Mouse (Mus musculus) urinary bladder, adult 18-20 months (tissue): ENCODE measurements around the gene Kat7.

Source experiments
- DNase-seq, 2 experiments: peaks; one replicate each; pipeline ENCODE4 v3.0.0; 2022; ENCODE audit warnings: low spot score in 2 of 2, mixed read lengths in 2 of 2

The Kat7 gene

DNA sequence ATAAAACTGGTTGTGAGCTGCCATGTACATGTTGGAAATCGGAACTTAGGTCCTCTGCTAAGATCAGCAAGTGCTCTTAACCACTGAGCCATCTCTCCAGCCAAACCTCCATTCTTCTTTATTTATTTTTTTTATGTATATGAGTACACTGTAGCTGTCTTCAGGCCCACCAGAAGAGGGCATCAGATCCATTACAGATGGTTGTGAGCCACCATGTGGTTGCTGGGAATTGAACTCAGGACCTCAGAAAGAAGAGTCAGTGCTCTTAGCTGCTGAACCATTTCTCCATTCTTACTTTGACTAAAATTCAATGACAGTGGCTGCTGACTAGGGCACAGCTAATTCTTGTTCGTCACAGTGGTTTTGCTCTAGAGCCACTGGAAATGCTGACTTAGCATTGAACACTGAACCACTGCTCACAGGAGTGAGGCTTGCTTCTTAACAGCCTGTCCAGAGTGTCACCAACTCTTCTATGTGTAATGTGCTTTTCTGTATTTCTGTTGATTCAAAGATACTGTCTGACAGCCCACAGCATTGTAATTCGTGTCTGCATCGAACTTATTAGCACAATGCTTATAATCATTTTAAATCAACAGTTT, 30.9 kb downstream of the Kat7 start:
- DNase-seq = no peak

GRCm38 (mm10) chr11:95276056-95276455, 34.0 kb downstream of the Kat7 start:
- no peak for DNase-seq

DNA sequence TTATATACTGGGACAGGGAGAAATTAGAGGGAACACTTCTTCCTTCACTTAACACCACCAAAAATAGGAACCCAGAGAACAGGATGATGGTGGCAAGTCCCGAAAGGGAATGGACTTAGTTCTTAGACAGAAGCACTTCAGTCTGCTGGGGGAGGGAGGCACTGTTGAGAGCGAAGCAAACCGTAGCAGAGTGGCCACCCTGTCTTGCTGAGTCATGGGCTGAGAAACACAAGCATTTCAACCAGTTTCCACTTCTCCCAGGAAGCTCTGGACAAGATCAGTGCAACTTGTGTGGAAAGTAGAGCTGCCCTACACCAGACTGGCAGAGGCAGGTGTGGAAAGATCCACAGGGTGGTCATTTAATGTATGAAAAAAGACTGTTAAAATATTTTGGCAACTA, 35.4 kb downstream of the Kat7 start:
- DNase-seq = no peak

GRCm38 (mm10) chr11:95273661-95274060, 36.4 kb downstream of the Kat7 start:
- peak in 1 of 2 experiments; percentile 29 for DNase-seq

DNA sequence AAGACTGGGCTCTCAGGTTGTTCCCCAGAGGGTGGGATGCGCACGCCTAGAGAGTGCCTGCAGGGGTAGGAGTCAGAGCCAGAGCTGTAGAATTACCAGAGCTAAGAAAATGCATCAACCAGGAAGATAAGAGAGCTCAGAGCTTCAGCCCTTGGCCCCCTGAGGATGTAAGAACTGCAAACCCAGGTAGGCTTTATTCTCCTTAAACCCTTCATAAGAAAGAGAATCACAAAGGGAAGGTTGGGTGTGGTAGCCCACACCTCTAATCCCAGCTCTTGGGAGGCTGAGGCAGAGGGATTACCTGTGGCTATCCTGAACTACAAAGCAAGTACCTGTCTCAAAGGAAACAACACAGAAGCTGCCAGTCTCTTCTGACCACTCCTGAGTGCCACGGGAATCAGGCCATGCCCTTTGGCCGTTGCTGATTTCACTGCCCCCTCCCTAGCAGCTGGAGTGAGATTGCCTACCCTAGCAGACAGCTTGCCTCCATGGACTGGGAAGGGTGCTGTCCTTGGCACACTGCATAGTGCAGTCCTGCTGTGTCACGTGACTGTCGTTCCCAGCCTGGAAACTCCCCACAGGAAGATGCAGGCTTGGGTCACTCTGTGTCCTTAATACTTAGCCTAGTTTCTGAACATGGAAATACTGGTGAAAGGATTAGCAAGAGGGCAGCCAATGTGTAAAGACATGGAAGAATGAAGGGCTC, 43.4 kb downstream of the Kat7 start:
- DNase-seq = no peak

DNA sequence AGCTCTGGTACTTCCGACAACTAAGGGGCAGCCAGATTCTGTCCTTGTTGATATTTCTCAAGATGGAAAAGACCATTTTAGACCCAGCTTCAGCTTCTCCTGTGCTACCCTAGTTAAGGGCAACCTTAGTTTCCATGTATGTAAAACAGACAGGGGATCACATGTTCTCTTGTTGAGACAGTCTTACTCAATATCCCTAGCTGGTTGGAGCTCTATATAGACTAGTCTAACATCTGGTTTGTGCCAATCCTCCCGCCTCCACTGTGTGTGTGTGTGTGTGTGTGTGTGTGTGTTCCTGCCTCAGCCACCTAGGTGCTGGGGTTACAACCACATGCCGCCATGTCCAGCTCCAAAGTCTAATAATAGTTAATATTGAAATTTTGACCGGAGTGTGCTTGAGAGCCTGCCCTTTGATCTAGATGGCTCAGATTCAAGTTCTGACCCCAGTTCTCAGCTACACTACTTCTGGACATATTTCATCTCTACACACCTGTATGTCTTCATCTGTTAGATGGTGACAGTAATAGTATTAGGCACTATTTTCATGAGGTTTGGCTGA, 45.5 kb downstream of the Kat7 start:
- DNase-seq = no peak

GRCm38 (mm10) chr11:95263816-95264454, 46.1 kb downstream of the Kat7 start:
- DNase-seq = peak in 1 of 2 experiments; percentile 55

DNA sequence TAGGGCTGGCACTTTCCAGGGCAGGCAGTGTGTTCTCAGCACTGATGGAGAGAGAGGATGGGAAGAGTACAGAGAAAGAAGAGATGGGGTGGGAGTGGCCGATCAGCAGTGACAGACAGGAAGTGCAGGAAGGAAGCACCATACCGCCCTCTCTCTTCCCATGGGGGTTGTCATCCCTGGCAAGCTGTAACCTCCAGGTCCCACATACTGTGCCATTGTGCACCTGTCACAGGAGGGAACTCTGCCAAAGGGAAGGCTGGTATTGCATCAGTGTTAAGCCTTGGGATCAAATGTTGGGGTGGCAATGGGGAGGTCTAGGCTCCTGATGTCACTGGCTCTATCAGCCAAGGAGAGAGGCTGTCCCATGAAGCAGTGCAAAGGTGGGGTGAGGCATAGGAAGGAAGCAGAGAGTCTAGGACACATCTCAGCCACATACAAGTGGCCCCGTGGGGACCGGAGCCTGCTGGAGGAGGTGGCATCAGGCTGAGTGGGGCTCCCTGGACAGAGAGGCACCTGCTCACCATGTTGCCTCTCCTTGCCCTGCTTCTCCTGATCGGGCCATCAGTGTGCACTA, 48.8 kb downstream of the Kat7 start, which contains the start of gene Tac4:
Tac4 (plus strand) TSS at position 352 of the 574 bp plus-strand sequence.
- no peak for DNase-seq

DNA sequence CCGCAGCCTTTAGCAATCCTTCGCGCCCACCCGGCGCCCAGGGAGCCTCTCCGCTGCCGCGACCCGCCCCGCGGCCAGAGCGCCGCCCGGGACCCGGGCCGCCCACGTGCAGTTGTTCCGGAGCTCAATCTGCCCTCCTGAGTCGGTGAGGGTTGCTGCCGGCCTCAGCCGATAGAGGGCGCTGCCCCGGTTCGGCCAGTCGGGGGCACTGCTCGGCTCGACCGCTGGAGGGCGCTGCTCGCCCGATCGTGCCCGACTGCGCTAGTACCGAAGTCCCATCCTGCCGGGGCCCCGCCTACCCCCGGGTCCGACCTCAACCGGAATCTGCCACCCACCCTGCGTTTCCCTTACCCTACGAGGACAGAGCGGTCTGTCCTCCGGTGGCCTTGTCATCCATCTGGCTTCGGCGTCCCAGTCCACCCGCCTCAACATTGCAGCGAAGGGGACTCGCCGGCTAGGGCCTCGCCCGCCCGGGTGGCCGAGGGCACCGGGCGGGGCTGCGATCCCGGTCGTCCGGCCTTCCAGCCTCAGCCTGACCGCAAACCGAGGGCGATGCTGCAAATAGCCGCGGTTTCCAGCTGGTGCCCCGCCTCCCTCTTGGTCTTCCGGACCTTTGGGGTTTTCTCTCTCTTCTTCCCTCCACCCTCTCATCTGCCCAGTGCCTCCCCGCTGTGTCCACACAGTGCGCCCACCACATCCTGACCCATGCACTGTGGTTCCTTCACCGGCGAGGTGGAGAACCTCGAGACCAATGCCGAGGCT, 50.8 kb downstream of the Kat7 start:
- DNase-seq = peak; percentile 88 to 93

GRCm38 (mm10) chr11:95258490-95258889, 51.6 kb downstream of the Kat7 start:
- DNase-seq = peak; percentile 66 to 77

DNA sequence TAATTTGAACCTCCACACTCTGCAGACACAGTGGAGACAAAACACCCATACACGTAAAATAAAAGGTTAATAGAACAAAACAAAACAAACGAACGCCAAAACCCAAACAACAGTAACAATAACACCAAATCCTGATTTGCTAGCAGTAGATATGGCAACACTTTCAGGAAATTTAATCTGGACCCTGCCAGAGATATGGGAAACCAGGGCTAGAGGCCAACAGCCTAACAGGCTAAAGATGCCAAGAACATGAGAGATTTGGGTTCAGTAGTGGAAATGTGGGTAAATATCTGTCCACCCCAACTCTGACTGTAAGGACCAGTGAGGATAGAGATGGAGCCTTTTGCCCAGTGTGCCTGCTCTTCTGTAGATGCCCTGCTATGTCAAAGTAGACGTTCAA, 52.1 kb downstream of the Kat7 start:
- no peak for DNase-seq

DNA sequence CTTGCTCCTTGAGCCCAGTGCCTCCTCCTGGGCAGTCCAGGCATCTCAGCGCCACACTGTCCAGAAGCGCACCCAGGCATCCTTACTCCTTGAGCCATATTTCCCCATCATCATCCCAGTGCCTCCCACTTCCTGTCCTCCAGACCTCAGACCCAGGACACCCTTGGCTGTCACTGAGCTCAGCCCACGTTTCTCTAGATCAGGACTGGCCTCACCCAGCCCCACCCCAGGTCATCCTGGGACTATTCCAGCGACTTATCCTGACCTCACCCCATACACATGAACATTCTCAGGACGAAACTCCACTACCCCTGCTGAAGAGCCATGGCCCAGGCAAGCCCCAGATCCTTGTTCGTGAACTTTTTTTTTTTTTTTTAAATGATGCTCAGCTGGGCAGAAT, 54.3 kb downstream of the Kat7 start:
- DNase-seq = no peak

GRCm38 (mm10) chr11:95254165-95254564, 55.9 kb downstream of the Kat7 start:
- DNase-seq = no peak

DNA sequence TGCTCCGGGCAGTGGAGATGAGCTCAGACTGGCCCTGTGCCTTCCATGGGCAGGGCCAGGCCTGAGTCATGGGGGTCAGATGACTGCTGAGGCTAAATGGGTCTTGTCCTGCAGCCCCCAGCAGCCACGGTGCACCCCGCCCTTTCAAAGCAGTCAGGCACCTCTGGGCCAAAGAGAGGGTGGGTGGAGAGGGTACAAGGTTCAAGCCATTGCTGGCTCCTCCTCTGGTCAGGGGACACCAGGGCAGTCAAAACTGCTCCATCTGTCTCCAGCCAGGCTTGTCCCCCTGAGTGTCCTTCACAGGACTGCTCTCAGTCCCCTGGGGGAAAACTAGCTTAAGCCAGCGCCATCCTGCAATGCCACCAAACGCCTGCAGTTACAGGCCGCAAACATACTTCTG, 57.9 kb downstream of the Kat7 start:
- DNase-seq = no peak

DNA sequence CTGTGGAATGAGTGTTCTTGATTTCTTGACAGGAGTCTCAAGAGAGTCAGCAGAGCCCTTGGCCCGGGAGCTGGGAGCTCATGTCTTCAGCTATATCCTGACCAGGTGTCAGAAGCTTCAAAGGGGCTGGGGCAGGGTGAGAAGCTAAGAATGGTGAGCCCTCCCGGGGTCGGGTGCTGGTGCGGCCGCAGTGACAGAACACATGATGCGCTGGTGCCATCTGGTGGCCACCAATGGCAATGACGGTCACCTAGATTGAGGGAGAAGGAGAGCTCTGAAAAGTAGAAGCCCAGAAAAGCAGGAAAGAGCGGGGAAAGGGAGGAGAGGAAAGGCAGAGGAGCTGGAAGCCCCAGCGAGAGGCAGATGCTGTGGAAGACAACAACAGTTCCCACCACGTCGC, 58.8 kb downstream of the Kat7 start:
- peak; percentile 52 to 68 for DNase-seq

DNA sequence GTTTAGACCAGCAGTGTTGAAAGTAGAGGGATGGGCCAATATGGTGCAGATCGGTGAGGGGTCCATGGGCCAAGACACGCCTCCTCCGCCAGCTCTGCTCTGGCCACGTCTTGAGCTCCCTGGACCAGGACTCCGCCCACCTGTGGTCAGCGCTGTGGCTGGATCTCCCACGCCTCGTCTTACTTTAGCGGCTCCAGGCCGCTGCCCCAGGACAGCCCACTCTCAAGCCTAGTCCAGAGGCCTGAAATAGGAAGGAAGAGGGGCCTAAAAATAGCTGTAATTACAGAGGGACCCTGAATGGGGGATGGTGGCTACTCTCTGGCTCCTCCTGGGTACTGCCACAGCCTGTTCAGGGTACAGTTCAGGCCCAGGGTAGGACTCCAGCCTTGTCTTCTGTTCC, 59.9 kb downstream of the Kat7 start:
- DNase-seq = no peak

- no peak for DNase-seq
These were observed 63.0 kb downstream of the Kat7 start for GRCm38 (mm10) chr11:95247065-95247464.

DNA sequence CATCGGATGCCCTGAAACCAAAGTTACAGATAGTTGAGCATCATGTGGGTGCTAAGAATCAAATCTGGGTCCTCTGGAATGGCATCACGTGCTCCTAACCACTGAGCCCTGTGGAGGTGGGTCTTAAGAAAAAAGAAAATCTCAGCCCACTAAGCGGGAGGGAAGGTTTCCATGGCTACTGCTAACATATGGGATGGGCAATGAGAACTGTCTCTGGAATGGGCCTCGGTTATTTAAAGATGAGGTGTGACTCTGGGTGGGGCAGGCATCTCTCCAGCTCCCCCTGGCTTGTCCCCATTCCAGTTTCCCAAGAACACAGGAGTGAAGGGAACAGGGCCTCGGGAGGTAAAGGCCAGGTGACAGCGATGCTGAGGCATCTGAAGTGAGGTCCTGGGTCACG, 64.6 kb downstream of the Kat7 start:
- DNase-seq = no peak

GRCm38 (mm10) chr11:95242653-95243052, 67.4 kb downstream of the Kat7 start:
- DNase-seq = no peak

- DNase-seq = no peak
These were observed 71.6 kb downstream of the Kat7 start for GRCm38 (mm10) chr11:95238477-95238876.

DNA sequence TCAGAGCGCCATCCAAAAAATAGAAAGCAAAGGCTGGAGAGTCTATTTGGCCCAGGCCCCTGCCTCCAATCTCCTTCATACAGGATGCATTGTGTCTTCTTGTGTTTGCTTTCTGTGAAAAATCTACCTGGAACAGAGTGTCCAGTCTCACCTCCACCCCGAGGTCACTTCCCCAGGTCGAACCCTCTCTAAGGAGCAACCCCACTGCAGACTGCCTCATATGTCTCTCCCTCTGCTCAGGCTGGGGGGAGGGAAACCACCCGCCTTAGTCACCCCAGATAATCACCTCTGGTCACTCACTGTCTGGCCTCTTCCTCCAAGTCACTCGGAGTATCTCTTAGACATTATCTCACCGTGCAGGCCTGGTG, 77.7 kb downstream of the Kat7 start:
- no peak for DNase-seq
